ENCODE assay signal across 20 mouse cellular contexts in the genomic region with DNA sequence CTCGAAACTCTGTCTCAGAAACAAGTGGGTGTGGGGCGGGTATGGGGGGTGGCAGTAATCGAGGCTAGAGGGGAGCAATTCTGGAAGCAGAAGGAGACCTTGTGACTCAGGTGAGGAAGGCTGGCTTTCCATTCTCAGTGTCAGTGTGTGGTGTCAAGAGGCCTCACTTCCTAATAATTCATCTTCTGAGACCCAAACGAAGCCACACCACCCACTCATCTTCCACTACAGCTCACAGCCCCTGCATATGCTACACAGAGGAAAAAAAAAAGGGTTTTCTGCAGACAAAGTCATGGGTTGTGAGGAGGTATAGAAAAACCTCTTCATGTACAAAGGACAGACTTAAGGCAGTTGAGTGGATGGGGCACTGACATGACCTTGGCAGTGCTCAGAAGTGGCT. TPM values are rescaled to one million over a fixed set of nuclear protein-coding genes. Genes with fewer than 3 reads are reported as not detected.
DNase-seq lines count a peak whose midpoint lies in the region; ATAC-seq and TF ChIP-seq lines count a peak whose summit lies in the region.
"Had no signal": no experiment of that assay in that cellular context is flagged by ENCODE, and none has a peak within 500 bp of the region (broad histone marks: within the 10 kb centered on the region; RNA-seq: fewer than 3 reads in every experiment).

No protein-coding gene starts in this region.

- H3K4me2 ChIP-seq in heart, embryonic 13.5 days: no peak overlapping the region
- no peak overlapping the region for H3K4me2 ChIP-seq in lung, postnatal 0 days (replicated peaks; ENCODE audit: low read depth, low read length)
- H3K4me2 ChIP-seq: embryonic facial prominence, embryonic 13.5 days; forebrain, embryonic 12.5 days; hindbrain, embryonic 13.5 days had no signal

- H3K9me3 ChIP-seq in heart, embryonic 13.5 days: no peaks in the 10 kb centered on the region
- H3K9me3 ChIP-seq in lung, postnatal 0 days (ENCODE audit: low read length): no peaks in the 10 kb centered on the region
- H3K9me3 ChIP-seq: embryonic facial prominence, embryonic 13.5 days; forebrain, embryonic 12.5 days; hindbrain, embryonic 13.5 days had no signal

- ATAC-seq in heart, embryonic 13.5 days (ENCODE audit: extremely low read depth, insufficient number of reproducible peaks, low FRiP score, low TSS enrichment): no peak
- ATAC-seq in lung, postnatal 0 days: no peak
- ATAC-seq: forebrain, embryonic 16.5 days; hindbrain, postnatal 0 days; intestine, embryonic 16.5 days had no signal

- no peak for TF ChIP-seq CTCF in lung, postnatal 0 days (IDR thresholded peaks at IDR 0.05)

- no peak for DNase-seq in heart, adult 9 months (ENCODE audit: low spot score in 2 of 2)
- DNase-seq in lung, postnatal 0 days (ENCODE audit: low spot score): no peak
- DNase-seq in lung, postnatal 36 days: no peak
- DNase-seq in induced T-regulatory cell, adult 2 months (ENCODE audit: low read depth): peak; percentile 62
- DNase-seq in thymus, postnatal 10 days (ENCODE audit: low spot score in 2 of 2): no peak
- no peak for DNase-seq in right cerebral cortex, postnatal 25 days
- DNase-seq: adrenal gland, adult 2 months; adrenal gland, postnatal 25 days; cerebellum, adult 18-20 months; cerebellum, adult 9-11 months; cerebellum, postnatal 36 days; gastrocnemius, postnatal 14 days; heart, postnatal 10 days had no signal

- no peak for TF ChIP-seq EP300 in lung, postnatal 0 days (IDR thresholded peaks at IDR 0.05)

- 0 out of 2 replicates have a peak overlapping the region, but pooled peaks have one; percentile 3 for H3K9ac ChIP-seq in heart, embryonic 13.5 days
- H3K9ac ChIP-seq in lung, postnatal 0 days (replicated peaks; ENCODE audit: low read depth): no peak overlapping the region
- H3K9ac ChIP-seq: embryonic facial prominence, embryonic 13.5 days; forebrain, embryonic 12.5 days; hindbrain, embryonic 13.5 days had no signal

- H3K4me1 ChIP-seq in heart, embryonic 13.5 days: peaks cover 98% of the 10 kb centered on the region
- peaks cover 52% of the 10 kb centered on the region for H3K4me1 ChIP-seq in lung, postnatal 0 days (ENCODE audit: insufficient read depth, low read depth, low read length)

- no peaks in the 10 kb centered on the region for H3K27me3 ChIP-seq in heart, embryonic 13.5 days (replicated peaks)
- H3K27me3 ChIP-seq in lung, postnatal 0 days (replicated peaks; ENCODE audit: insufficient read depth, low read length): no peaks in the 10 kb centered on the region
- H3K27me3 ChIP-seq: embryonic facial prominence, embryonic 13.5 days; forebrain, embryonic 12.5 days; hindbrain, embryonic 13.5 days had no signal

- no peak overlapping the region for H3K4me3 ChIP-seq in heart, embryonic 13.5 days
- H3K4me3 ChIP-seq in lung, postnatal 0 days (ENCODE audit: low read depth, low read length): no peak overlapping the region
- H3K4me3 ChIP-seq: embryonic facial prominence, embryonic 13.5 days; forebrain, embryonic 12.5 days; hindbrain, embryonic 13.5 days had no signal

- no peaks in the 10 kb centered on the region for H3K36me3 ChIP-seq in heart, embryonic 13.5 days
- no peaks in the 10 kb centered on the region for H3K36me3 ChIP-seq in lung, postnatal 0 days (ENCODE audit: insufficient read depth, low read length)
- H3K36me3 ChIP-seq: embryonic facial prominence, embryonic 13.5 days; forebrain, embryonic 12.5 days; hindbrain, embryonic 13.5 days had no signal

- WGBS in heart, embryonic 13.5 days: 79% methylated on average over 4 of the region's 4 CpGs
- 72% methylated on average over 4 of the region's 4 CpGs for WGBS in lung, postnatal 0 days

- peak overlapping the region; percentile 86; the same call in 1 of the 2 replicates for H3K27ac ChIP-seq in heart, embryonic 13.5 days (replicated peaks)
- 0 out of 2 replicates have a peak overlapping the region, but pooled peaks have one; percentile 5 for H3K27ac ChIP-seq in lung, postnatal 0 days (ENCODE audit: low read length)
- H3K27ac ChIP-seq: embryonic facial prominence, embryonic 13.5 days; forebrain, embryonic 12.5 days; hindbrain, embryonic 13.5 days; hindbrain, postnatal 0 days had no signal

RNA-seq across cellular contexts. Expression of a gene that starts 39.6 kb away (rescaled TPM):
- 11.3 and 11.9 TPM in 2 replicates for polyA plus RNA-seq in heart, embryonic 13.5 days (2015; fragmentation: Nextera tagmentation; extraction: Ambion mirVana)
- 11.8 and 12.3 TPM in 2 replicates for polyA plus RNA-seq in lung, postnatal 0 days (2015; fragmentation: Nextera tagmentation; extraction: Ambion mirVana)
